Mouse (Mus musculus) E14TG2a.4 (cell line): Measurements from ENCODE around the gene Tenm4.

Source experiments
- CTCF ChIP-seq: conservative IDR thresholded peaks from 2 replicates; pipeline ENCODE4 v1.5.1; 2014; ENCODE audit warnings: low read length
- POU5F1 ChIP-seq: IDR thresholded peaks from 2 replicates; pipeline ENCODE4 v1.6.1; 2014; ENCODE audit warnings: low read length, borderline replicate concordance

GRCm38 (mm10) chr7:96331186-96331585 lies 160.1 kb downstream of the Tenm4 start:
- no peak for TF ChIP-seq CTCF
- no peak for TF ChIP-seq POU5F1
